Mouse (Mus musculus): ENCODE measurements around the gene Gm33543.

Gm33543 gene

DNA sequence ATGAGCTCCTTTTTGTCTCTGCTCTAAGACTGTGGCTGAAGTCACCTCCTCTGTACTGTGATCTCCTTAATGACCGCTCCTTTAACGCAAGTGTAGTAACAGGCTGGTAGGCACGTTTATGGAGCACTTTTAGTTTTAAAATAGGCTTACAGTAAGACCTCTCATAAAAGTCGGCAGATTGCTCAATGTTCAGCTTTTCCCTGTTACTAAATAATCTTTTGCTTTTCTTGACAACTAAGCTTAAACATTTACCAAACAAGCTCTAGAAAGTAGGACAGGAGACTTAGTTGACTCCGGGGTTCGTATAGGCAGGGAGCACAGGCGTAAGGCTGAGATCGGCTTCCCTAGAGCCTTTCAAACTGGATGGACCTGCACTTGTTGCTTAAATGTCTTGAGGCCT lies 64.1 kb downstream of the Gm33543 start:
- DNase-seq (ENCODE audit: low spot score in 2 of 2) = no peak

GRCm38 (mm10) chr10:95777701-95778320 lies 64.9 kb downstream of the Gm33543 start:
- no peak for DNase-seq (ENCODE audit: low spot score in 2 of 2)

GRCm38 (mm10) chr10:95777071-95777470 lies 65.7 kb downstream of the Gm33543 start:
- DNase-seq (ENCODE audit: low spot score in 2 of 2) = no peak

DNA sequence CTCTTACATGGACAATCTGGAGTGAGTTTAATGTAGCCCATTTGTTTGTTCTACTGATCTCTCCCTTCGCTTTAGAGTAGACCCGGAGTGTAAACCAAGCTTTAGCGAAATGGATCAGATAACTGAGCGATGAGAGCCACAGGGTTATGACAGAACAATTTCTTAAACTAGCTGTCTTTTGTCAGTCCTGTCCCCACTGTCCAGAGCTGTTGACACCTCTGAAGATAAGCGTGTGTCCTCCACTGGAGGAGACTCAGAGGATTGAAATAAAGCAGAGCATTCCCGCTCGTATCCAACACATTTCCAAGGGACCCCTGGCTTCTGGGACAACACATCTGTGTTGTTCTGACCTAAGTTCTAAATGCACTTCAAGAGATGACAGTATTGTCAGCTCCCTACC lies 67.9 kb downstream of the Gm33543 start:
- no peak for DNase-seq (ENCODE audit: low spot score in 2 of 2)

GRCm38 (mm10) chr10:95774001-95774628 lies 68.6 kb downstream of the Gm33543 start:
- no peak for DNase-seq (ENCODE audit: low spot score in 2 of 2)
